Mouse (Mus musculus) macrophage (primary cell): Measurements from ENCODE around the gene Skint1. TPM values are rescaled to one million over a fixed set of nuclear protein-coding genes. Genes with fewer than 3 reads are reported as not detected.
"Not testable (repeated sequence)": the region's sequence is repeated elsewhere in the genome, so short reads cannot be mapped to it uniquely, and the experiment has no call there.

Experiments used
- H3K27ac ChIP-seq: fragments of 350-480 bp; formaldehyde crosslinking; 2 replicates; pipeline ENCODE4 v1.9.0; 2021
- H3K36me3 ChIP-seq: fragments of 350-480 bp; formaldehyde crosslinking; 2 replicates; pipeline ENCODE4 v1.9.0; 2021; ENCODE audit errors: inconsistent target
- H3K4me3 ChIP-seq: fragments of 350-480 bp; formaldehyde crosslinking; 2 replicates; pipeline ENCODE4 v1.9.0; 2021; ENCODE audit errors: inconsistent target
- H3K79me2 ChIP-seq: fragments of 350-480 bp; formaldehyde crosslinking; 2 replicates; pipeline ENCODE4 v1.9.0; 2021; ENCODE audit errors: inconsistent target
- WGBS: methylation state at CpG from one replicate; pipeline ENCODE4 v1.1.7; 2026; ENCODE audit warnings: inconsistent platforms; ENCODE audit not compliant: missing documents; 5-methylcytosine and 5-hydroxymethylcytosine counted together
- polyA plus RNA-seq: library from polyadenylated mRNA; stranded (reverse); fragments of 250-400 nt; gene quantifications from 3 replicates; pipeline ENCODE4 v1.2.4, GENCODE M21; 2018; ENCODE audit warnings: inconsistent platforms
- total RNA-seq, 78 experiments: library from RNA; depleted of rRNA; stranded (reverse); fragments of 250-400 nt; gene quantifications; 1 replicate in 9 of 78; 2 replicates in 24 of 78; 3 replicates in 43 of 78; 4 replicates in 2 of 78; pipeline ENCODE4 v1.2.4; 2018; ENCODE audit warnings: inconsistent platforms in 56 of 78

The Skint1 gene
- not detected for total RNA-seq (2018; cell fraction: chromatin; rRNA removed)
- not detected for total RNA-seq (2018; cell fraction: cytosol; rRNA removed)
- total RNA-seq (2018; cell fraction: nucleus; rRNA removed), result not detected
- polyA plus RNA-seq, result not detected in 3 replicates

GRCm38 (mm10) chr4:112005969-112006368 is at the start of gene Skint1:
TSS of gene Skint1 (plus strand) at chr4:112006269.
- no peaks in the 10 kb centered on the region for H3K36me3 ChIP-seq
- no peak within 1 kb of the TSS for H3K27ac ChIP-seq
- no peak within 1 kb of the TSS for H3K4me3 ChIP-seq
- H3K79me2 ChIP-seq, result no peaks in the 10 kb centered on the region

GRCm38 (mm10) chr4:111961309-111961708 is 44.8 kb upstream of the Skint1 start:
- Histone ChIP-seq H3K27ac (no peak overlapping the region), H3K4me3 (no peak overlapping the region), H3K79me2 (no peaks in the 10 kb centered on the region), H3K36me3 (no peaks in the 10 kb centered on the region)
- 29% methylated on average over 1 of the region's 1 CpGs for WGBS

GRCm38 (mm10) chr4:111963241-111963640 is 42.8 kb upstream of the Skint1 start:
- not testable (repeated sequence) for H3K27ac ChIP-seq, H3K36me3 ChIP-seq, H3K79me2 ChIP-seq, H3K4me3 ChIP-seq
- 82% methylated on average over 1 of the region's 1 CpGs for WGBS

- no peaks in the 10 kb centered on the region for H3K79me2 ChIP-seq
- no peak overlapping the region for H3K27ac ChIP-seq
- WGBS, result 84% methylated on average over 3 of the region's 3 CpGs
- no peaks in the 10 kb centered on the region for H3K36me3 ChIP-seq
- no peak overlapping the region for H3K4me3 ChIP-seq
These were observed 42.4 kb upstream of the Skint1 start for GRCm38 (mm10) chr4:111963669-111964068.

GRCm38 (mm10) chr4:111972623-111973022 is 33.4 kb upstream of the Skint1 start, which contains the start of gene Skint7:
TSS of gene Skint7 (plus strand) at chr4:111972923.
- Histone ChIP-seq H3K27ac (no peak within 1 kb of the TSS), H3K36me3 (no peaks in the 10 kb centered on the region), H3K79me2 (no peaks in the 10 kb centered on the region), H3K4me3 (no peak within 1 kb of the TSS)
- WGBS, result 90% methylated on average over 1 of the region's 1 CpGs

GRCm38 (mm10) chr4:112071716-112072115 is 65.6 kb downstream of the Skint1 start, which contains the start of gene Skint4:
TSS of gene Skint4 (plus strand) at chr4:112072016.
- H3K36me3 ChIP-seq, result no peaks in the 10 kb centered on the region
- H3K79me2 ChIP-seq, result no peaks in the 10 kb centered on the region
- no peak within 1 kb of the TSS for H3K4me3 ChIP-seq
- no peak within 1 kb of the TSS for H3K27ac ChIP-seq

Other genes with a start within 250 kb of the Skint1 start
- gene Slc5a9, start 103.4 kb upstream of the Skint1 start, polyA plus RNA-seq, result not detected in 3 replicates
- not detected in 3 replicates for gene Skint8, start 86.9 kb upstream of the Skint1 start, polyA plus RNA-seq
- not detected in 3 replicates for gene Skint7, start 33.3 kb upstream of the Skint1 start, polyA plus RNA-seq
- not detected in 3 replicates for gene Skint4, start 65.7 kb downstream of the Skint1 start, polyA plus RNA-seq
- 0.27 to 0.40 TPM in 2 of 3 replicates, not detected in the other for gene Skint3, start 226.0 kb downstream of the Skint1 start, polyA plus RNA-seq